Mouse (Mus musculus): ENCODE measurements at regions not wholly inside any gene's neighbourhood (a gene's known extent, or its start where the extent isn't known, plus 50 kb on each side); places are given as distances from the start of the nearest gene placed in this dataset.
"Not testable (repeated sequence)": the region's sequence is repeated elsewhere in the genome, so short reads cannot be mapped to it uniquely, and the experiment has no call there.

GRCm38 (mm10) chr6:24384193-24384888, 130.5 kb downstream of the Iqub start:
- no peak for DNase-seq (ENCODE audit: low spot score in 2 of 2)

- DNase-seq (ENCODE audit: low spot score in 2 of 2), result no peak
Observed at GRCm38 (mm10) chr6:24379859-24380258, 135.0 kb downstream of the Iqub start.

DNA sequence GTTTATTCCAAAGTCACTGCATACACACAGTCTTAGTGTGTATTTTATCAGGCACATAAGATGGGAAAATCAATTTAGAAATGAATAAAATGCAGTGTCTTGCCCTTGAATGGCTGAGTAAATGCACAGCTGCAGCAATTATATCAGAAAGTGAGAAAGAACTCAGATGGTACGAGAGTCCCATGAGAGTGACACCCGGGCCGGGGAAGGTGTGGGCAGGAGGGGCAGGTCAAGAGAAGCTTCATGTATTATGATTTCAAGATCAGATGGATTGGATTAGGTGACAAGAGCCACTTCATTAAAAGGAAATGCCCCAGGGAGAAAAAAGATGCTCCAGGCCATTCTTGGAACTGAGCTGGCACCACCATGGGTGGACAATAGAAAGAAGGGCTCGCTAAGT, 138.1 kb downstream of the Iqub start:
- no peak for DNase-seq (ENCODE audit: low spot score in 2 of 2)

DNA sequence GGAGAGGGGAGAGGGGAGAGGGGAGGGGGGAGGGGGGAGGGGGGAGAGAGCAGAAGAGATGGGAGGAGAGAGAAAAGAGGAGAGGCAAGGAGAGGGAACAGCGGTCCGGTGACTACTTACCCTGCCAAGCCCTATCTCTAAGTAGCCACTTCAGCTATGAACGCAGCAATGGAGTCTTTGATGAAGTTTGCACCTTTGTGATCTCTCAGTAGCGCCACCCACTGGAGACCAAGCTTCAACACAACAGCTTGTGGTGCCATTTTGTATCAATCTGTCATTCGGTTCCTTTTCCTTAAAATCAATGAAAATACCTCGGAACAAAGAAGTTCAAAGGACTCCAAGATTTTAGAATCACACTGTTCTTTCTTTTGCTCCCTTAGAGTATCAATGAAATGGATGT, 141.7 kb downstream of the Iqub start:
- DNase-seq (ENCODE audit: low spot score in 2 of 2), result no peak

- no peak for DNase-seq (ENCODE audit: low spot score in 2 of 2)
Observed at GRCm38 (mm10) chr6:24371680-24372079, 143.2 kb downstream of the Iqub start.

- peak in 1 of 2 experiments; percentile 22 for DNase-seq (ENCODE audit: low spot score in 2 of 2)
Observed at GRCm38 (mm10) chr6:24350882-24351281, 164.0 kb downstream of the Iqub start.

- DNase-seq (ENCODE audit: low spot score in 2 of 2), result no peak
Observed at GRCm38 (mm10) chr6:24348481-24349062, 166.3 kb downstream of the Iqub start.

DNA sequence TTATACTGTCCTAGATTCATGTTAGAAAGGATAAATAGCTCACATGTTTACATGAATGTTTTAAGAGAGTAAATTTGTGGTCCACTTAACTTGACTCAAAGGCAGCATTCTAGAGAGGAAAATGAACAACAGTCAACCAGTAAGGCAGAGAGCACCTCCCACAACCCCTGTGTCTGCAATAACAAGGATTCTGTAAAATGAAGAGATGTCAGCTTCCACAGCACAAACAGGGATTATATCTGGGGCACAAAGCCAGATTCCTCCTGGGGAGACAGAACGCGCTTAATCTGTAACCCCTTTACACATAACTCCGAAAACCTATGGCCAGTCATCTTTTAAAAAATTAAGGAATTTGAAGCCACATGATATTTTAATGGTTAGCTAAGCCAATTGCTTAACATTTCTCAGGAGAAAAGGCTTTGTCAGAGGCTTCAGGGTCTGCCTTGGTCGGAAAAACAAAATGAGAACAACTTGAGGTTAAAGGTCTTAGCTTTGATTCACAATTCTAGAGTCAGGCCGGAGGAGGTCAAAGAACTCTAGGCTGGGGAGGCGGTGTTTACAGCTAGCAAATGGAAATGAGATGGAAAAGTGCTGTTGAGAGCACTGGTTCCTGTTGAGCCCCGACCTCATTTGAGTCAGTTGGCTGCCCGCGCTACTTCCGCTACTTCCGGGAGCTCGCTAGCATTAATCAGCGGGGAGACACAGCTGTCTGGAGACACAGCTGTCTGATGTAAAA, 167.0 kb downstream of the Iqub start:
- DNase-seq (ENCODE audit: low spot score in 2 of 2), result no peak

- DNase-seq (ENCODE audit: low spot score in 2 of 2), result no peak
Observed at GRCm38 (mm10) chr6:24342471-24342870, 172.4 kb downstream of the Iqub start.

DNA sequence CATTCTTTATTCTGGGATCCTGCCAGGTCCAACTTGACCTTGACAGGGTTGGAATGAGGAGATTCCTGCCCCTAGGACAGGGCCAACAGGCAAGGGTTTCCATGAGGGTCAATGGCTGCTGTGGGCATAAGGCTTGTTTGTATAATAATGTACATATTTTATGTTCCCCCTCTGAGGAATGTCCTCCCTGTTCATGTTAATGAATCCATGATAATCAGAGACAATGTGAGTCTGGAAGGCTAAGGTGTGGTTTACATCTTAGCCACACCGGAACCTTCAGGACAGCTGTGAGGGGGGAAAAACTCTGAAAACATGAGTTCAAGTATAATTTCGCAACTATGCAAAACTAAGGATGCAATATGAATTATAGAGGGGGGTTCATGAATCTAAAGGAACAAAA, 172.8 kb downstream of the Iqub start:
- no peak for DNase-seq (ENCODE audit: low spot score in 2 of 2)

DNA sequence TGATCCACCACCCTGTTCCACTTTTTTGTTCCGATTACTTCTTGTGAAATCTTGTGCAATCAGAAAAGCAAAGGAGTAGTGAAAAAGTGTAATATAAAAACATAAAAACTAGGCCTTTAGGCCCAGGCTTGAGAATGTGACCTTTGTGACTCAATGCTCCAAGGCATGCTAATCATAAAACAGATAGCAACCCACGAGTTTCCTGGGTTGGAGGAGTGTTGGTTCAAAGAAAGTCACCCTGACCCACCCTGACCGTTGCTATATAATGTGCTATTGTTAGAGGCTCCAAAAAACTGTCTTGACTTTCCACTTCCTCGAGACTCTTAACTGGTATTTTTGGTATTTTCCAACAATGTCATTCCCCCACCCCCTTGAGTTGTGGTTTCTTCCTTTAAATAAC, 172.2 kb upstream of the Slc13a1 start:
- not testable (repeated sequence) for DNase-seq (ENCODE audit: low spot score in 2 of 2)

GRCm38 (mm10) chr6:24325215-24325614, 157.3 kb upstream of the Slc13a1 start:
- DNase-seq (ENCODE audit: low spot score in 2 of 2), result no peak

- DNase-seq (ENCODE audit: low spot score in 2 of 2), result no peak
Observed at GRCm38 (mm10) chr6:24324718-24325117, 156.8 kb upstream of the Slc13a1 start.

- no peak for DNase-seq (ENCODE audit: low spot score in 2 of 2)
Observed at GRCm38 (mm10) chr6:24322371-24322770, 154.5 kb upstream of the Slc13a1 start.

DNA sequence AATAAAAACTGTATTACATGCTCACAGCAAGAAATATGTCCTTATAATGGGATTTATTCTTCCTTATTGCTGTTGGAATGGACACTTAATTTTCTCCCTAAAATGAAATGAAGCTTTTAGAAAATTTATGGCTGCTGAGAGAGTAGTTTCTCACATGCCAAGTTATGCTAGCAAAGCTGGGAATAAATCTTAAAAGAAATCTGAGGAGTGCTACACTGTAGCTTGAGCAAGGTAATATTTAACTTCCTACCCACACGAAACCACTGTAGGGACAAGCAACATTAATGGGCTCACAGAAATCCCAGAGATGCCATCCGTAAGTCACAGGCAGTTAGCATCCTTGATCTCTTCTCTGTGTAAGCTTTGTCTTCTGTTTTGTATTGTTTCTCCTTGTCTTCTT, 151.0 kb upstream of the Slc13a1 start:
- DNase-seq (ENCODE audit: low spot score in 2 of 2), result no peak

DNA sequence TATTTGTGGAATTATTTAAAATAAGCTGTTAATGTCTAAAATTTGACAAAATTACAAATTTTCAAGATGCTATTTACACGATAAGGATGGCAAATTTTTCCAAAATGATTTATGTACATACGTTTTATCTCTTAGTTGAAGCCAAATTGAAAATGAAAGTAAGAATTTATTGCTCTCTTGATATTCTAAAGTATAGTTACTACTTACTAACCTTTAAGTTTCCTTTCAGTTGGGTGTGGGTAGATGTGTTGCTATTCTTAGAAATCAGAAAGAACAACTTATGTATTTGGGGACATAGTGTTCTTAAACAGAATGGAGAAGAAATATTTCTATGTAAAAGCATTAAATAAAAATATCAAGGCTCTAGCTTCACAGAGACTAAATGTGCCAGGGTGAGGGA, 142.8 kb upstream of the Slc13a1 start:
- no peak for DNase-seq (ENCODE audit: low spot score in 2 of 2)

DNA sequence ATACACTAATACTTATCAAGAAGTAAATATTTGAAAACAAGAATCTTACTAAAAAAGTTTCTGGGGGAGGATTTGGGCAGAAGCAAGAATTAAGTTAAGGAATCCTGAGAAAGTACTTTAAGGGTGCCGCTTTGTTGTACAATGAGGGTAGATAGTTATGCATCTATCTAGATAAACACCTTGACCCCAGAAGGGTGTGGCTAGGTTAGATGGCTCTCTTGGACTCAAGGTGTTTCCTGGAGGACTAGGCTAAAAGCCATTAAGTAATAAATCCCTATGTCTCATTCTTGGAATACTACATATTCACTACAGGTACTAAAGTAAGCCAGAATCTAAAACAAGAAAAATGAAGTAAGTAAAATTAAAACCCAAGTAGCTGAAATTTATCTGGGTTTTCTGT, 141.9 kb upstream of the Slc13a1 start:
- DNase-seq (ENCODE audit: low spot score in 2 of 2), result no peak

DNA sequence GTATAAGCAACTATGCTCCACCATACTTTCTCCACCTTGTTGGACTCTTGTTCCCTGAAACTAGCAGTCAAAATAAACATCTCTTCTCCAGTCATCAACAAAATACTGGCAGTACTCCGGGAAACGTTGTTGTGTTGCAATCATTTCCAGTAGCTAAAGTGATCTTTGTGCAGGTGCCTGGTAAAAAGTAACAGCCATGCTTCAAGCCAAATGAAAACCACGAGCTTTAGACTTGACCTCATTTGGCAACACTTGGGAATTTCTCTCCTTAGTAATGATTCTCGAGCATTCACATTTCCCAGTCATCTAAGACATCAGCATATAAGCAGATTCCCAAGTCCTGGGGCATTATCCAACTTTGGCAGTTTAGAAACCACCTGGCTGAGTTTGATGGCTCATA, 133.8 kb upstream of the Slc13a1 start:
- DNase-seq (ENCODE audit: low spot score in 2 of 2), result no peak

DNA sequence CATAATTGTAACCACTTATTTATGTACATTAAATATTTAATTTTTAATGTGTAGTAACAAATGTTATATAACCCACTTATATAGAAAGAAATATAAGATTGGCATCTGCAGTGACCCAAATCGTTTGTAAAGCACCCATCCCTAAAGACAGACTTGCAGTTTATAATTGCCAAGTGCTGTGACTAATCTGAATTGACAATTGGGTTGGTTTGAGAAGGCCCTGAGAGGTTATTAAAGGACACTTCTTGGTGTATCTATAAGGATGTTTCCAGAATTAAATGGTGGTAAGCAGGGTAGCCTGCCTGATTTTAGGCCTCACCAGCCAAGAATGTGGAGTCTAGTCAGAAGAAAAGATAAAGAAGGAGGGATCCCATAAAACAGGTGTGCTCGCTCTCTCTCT, 133.3 kb upstream of the Slc13a1 start:
- DNase-seq (ENCODE audit: low spot score in 2 of 2), result no peak

DNA sequence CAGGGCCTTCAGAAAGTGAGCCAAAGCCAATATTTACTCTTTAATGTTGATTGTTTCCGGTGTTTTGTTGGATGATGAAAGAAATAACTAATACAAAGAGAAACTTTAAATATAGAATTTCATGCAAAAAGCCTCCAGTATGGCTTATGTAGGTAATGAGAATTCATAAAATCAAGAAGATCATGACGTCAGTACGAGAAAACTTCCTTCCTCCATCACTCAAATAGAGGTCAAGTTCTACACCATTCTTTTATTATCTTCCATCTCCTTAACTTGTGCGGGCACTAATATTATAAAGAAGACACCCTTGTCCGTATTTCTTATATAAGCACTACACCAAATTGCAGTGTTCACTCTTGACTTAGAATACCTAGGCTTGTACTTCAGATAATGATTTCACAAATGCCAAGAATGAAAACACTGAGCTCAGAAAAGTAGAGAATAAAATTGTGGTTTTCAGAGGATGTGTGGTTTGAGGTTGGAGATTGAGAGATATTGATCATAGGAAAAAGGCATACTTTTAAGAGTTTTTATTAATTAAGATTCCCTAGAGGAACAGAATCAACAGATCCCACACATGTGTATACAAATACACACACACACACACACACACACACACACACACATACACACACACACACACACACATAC, 130.8 kb upstream of the Slc13a1 start:
- DNase-seq (ENCODE audit: low spot score in 2 of 2), result no peak

DNA sequence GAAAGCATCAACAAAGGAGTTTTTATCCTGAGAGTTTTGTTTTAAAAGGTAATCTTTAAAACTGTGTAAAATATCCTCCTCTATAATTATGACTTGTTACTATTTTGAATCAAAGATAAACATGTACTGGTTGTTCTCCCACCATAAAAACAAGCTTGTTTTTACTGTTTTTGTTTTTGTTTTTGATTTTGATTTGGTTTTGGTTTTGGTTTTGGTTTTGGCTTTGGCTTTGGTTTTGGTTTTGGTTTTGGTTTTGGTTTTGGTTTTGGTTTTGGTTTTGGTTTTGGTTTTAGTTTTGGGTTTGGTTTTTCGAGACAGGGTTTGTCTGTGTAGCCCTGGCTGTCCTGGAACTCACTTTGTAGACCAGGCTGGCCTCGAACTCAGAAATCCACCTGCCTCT, 120.9 kb upstream of the Slc13a1 start:
- not testable (repeated sequence) for DNase-seq (ENCODE audit: low spot score in 2 of 2)

DNA sequence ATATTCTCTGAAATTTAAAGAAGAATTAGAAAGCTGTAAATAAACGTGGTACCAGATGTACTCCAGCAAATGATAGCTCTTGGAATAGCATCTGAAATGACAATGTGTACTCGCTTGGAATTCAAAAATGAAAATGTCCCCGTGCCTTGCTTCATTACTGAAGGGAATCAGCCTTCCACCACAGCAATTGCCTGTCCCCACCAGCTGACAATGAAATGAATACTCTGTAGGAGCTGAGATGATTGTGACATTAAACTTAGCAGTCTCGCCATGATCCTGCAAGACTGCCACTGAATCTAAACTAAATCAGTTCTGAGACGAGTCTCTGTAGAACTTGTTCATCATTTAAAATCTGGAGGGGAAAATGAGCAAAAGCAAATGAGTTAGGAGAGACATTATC, 104.9 kb upstream of the Slc13a1 start:
- DNase-seq (ENCODE audit: low spot score in 2 of 2), result no peak

DNA sequence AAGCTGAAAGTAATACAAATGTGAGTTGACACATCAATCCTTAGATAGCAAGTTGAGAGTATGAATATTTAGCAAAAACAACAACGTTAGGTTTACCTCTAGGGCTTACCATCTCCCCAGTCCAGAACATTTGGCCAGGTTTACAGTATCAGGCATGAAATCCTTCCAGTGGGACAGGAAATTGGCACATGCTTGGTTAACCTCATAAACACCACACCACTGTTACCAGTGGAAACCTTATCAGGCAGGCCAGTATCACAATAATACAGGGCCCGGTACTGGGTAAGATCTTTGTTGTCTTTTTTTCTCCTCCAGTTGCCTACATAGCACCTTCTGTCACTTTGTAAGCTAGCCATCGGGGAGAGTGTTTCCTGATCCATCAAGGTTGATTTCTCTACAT, 101.7 kb upstream of the Slc13a1 start:
- DNase-seq (ENCODE audit: low spot score in 2 of 2), result no peak
